Comparison of ENCODE assay signal across 8 mouse cellular contexts in the genomic region with DNA sequence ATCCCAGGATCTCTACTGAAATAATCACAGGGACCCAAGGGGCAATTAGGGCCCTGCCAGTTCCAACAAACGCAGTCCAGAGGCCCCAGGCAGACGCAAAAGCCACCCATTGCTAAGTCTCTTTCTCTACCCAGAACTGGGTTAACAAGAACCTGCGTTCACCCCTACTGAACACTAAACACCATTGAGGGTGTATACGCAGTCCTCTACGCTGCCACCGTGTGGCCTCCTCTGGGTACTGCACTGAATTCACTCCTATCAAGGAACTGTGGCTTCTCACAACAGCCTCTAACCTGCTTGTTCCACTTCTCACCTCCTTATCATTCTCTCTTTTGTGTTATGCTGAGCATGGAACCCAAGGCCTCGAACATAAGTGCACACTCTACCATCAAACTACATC. TPM values are rescaled to one million over a fixed set of nuclear protein-coding genes. Genes with fewer than 3 reads are reported as not detected.
A peak's percentile ranks its signal among the peaks of the same experiment; 100 is the strongest.
DNase-seq lines count a peak whose midpoint lies in the region; ATAC-seq lines count a peak whose summit lies in the region.

No protein-coding gene starts in this region.

- peak; percentile 27 to 68 for DNase-seq in CD8-positive naive resting alpha-beta T cell, adult 2 months (ENCODE audit: low read depth in 2 of 2, low spot score in 2 of 2)
- peak; percentile 80 for DNase-seq in adrenal gland, postnatal 14 days
- DNase-seq in heart, postnatal 36 days: peak; percentile 80 to 86
- peak; percentile 57 to 91 for DNase-seq in layer of hippocampus, postnatal 25 days (ENCODE audit: extremely low spot score in 1 of 2, low spot score in 1 of 2)
- DNase-seq in lung, postnatal 25 days (ENCODE audit: low spot score): peak; percentile 76
- DNase-seq in right cerebral cortex, adult 18-20 months: peak; percentile 70
- DNase-seq in urinary bladder, postnatal 25 days (ENCODE audit: low spot score): peak; percentile 75

- intact Hi-C loops in heart, postnatal 36 days (cut with DNase I): no loop called here

- ATAC-seq in erythroblast, adult 5-6 weeks (replicated peaks; ENCODE audit: low FRiP score, poor library complexity, severe bottlenecking): peak; percentile 89

RNA-seq across cellular contexts. Expression of a gene that starts 19.3 kb away (rescaled TPM):
- 70.1 and 88.2 TPM in 2 replicates for total RNA-seq in adrenal gland, postnatal 14 days (2021)
- total RNA-seq in erythroblast, adult 5-6 weeks (2015; ENCODE audit: low replicate concordance): 23.4 and 27.6 TPM in 2 replicates
- total RNA-seq in erythroblast, adult 5-6 weeks (2017; ENCODE audit: low replicate concordance): 21.5 and 23.1 TPM in 2 replicates
- 10 to 100 TPM; 46.5 to 52.8 TPM for total RNA-seq in heart, postnatal 36 days (2021)
- total RNA-seq in layer of hippocampus, postnatal 25 days (2021): 100 to 1,000 TPM; 197 to 219 TPM

Comparison
In these comparisons a context has a peak if more than half of its experiments do, and no peak if none do; other contexts are left out.
1. Peak in every context shown above with its lines: DNase-seq and ATAC-seq.